Mouse (Mus musculus): ENCODE data around the gene St3gal6.

St3gal6 gene

DNA sequence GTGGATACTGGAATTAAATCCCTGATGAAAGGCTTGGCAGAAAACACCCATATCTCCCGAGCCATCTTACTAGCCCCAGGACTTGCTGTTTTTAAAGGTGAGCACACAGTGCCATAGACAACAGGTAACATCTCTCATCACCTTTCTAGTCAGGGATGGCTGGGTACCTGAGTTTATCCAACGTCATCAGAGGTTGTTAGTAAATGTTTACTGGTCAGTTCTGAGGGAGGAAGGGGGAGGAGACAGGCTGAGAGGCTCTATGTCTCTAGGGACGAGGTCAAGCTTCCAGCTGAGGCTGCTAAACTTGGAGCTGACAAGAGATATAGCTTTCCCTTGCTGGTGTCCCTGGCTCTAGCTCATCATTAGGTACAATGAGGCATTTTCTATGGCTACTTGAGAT lies 41.7 kb downstream of the St3gal6 start:
- in situ Hi-C loops (cut with MboI; ENCODE audit: unreplicated experiment in 2 of 2) = loop anchor here (25.0 kb wide), 2 partner anchors 980 to 1245 kb away; partner anchors contain the start of genes Riox2 (in 1 of the 2) and Tbc1d23 (in 1 of the 2)

DNA sequence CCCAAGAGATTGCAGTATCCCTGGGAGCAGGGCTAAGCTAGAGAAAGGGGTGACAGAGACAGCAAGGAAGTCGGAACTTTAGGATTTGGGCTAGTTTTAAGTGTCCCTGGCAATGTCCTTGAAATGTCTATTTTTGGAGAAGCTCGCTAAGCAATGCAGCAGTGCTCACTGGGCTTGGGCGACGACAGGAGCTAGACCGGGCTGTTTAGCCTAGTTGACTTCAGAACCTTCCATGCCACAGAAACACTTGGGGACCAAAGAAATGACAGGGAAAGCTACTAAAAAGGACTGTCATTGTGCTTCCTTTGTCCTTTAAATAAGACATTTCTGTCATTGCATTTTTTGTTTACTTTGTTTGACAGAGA lies 42.2 kb downstream of the St3gal6 start:
- in situ Hi-C loops (cut with MboI; ENCODE audit: unreplicated experiment in 2 of 2) = loop anchor here (25.0 kb wide), 2 partner anchors 980 to 1245 kb away; partner anchors contain the start of genes Riox2 (in 1 of the 2) and Tbc1d23 (in 1 of the 2)

DNA sequence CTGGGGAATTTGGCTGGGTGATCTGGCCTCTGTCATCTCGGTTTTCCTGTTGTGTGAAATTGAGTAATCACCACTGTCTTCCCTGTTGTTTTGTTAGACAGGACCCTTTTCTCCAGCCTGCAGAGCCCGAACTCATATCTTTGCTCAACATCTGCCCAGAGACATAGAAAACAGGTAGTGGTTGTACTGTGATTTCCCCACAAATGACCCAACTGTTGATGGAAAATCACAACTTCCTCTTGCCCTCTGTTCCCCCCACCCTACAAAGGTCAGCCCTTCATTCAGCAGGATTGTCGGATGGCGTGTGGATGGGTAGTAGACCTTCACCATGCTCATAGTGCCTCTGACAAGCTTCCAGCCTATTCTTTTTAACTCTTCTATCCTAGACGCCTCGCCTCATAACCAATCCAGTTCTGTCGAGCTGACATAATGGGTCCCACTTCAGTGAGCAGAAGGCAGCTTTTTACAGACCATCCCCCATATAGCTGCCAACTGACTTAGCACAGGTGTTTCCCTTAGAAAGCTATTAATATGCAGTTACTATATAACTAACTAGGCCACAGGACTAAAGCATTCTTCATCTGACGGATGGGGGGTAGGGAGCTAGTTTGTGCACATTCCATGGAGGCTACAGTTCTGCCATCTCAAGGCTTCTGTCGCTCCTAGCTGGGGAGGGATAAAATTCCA lies 42.7 kb downstream of the St3gal6 start:
- in situ Hi-C loops (cut with MboI; ENCODE audit: unreplicated experiment in 2 of 2) = loop anchor here (25.0 kb wide), 2 partner anchors 981 to 1244 kb away; partner anchors contain the start of genes Riox2 (in 1 of the 2) and Tbc1d23 (in 1 of the 2)

DNA sequence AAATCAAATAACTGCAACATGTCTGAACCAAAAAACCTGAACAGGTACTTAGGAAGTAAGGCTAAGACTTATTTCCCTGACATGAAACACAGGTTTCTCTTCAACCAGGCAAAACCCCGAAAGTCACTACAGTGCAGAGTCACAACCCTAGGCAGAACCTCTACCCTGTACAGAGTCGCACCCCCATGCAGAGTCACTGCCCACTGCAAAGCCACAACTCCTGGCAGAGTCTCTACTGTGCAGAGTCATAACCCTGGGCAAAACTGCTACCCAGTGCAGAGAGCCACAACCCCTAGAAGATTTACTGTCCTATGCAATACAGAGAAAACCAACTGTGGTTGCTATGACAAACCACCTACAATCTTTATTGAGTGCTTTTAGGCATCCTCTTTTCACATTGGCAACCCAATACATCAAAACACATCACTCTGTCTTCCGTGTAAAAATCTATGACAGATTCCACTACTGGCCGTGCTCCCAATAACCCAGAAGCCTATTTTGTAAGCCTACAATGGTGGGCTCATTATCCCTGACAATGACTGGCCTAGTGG lies 44.1 kb downstream of the St3gal6 start:
- in situ Hi-C loops (cut with MboI; ENCODE audit: unreplicated experiment in 2 of 2) = loop anchor here (10.0 to 25.0 kb wide), 3 partner anchors 982 to 1243 kb away; partner anchors contain the start of genes Riox2 (in 1 of the 2) and Tbc1d23 (in 1 of the 2)

DNA sequence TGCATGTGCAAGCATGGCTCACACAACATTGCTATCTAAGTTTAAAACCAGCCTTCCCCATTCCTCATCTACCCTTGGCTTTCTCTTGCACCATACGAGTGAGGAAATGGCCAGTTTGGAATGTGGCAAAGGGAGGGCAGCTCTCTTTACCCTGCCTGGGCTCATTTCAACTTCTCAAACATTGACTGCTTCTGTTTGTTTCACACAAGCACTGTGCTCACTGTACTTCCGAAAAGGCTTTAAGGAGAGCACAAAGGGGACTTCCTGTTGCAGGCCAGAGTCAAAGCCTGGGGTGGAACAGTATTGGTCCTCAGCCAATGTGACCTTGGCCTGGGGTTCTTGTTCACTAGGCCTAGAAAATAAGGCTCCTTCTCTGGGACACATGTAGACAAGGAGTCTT lies 47.7 kb downstream of the St3gal6 start:
- in situ Hi-C loops (cut with MboI; ENCODE audit: unreplicated experiment in 2 of 2) = loop anchor here (10.0 to 25.0 kb wide), 3 partner anchors 986 to 1239 kb away; partner anchors contain the start of genes Riox2 (in 1 of the 2) and Tbc1d23 (in 1 of the 2)

DNA sequence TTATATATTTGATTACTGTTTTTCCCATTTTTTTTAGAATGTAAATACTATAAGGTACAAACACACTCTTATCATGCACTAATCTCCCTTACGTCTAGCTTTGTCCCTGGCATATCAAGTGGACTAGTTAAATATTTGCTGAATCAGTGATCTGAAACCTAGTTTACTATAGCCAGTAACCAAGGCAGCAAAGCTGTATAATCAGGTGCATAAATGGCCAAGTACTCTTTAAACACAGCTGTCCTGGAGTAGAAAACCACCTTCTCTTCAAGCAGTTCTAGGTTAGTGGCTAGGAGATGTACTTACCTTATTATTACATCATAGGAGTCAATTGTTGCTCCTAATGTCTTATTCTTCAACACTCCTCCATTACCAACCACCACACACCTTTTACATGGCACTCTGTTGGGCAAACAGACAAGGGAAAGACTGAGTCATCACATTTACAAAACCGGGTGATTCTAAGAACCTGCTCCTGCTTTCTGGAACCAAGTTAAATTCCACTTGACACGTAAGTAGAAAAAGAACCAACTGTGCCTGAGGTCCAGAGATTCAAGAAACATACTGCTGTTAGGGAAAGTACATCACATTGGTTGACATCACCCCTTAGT lies 48.4 kb downstream of the St3gal6 start:
- in situ Hi-C loops (cut with MboI; ENCODE audit: unreplicated experiment in 2 of 2) = loop anchor here (10.0 to 25.0 kb wide), 3 partner anchors 987 to 1238 kb away; partner anchors contain the start of genes Riox2 (in 1 of the 2) and Tbc1d23 (in 1 of the 2)

DNA sequence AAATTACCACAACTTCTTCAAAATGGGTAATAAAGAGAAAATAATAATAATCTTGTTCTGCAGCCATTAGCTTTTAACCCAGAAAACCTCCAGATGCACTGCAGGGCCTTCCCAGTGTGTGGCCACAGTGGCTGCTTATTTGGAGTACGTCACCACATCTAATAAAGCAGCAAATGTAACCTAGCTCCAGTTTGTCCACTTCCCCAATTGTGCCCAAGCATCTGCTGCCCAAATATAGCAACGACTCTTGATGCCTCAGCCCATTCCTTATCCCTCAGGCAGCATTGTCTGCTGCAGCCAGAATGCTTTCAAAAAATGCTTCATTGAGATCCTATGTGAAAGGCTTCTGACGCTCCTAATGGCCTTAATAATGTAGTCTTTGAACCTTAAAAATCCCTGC lies 49.2 kb downstream of the St3gal6 start:
- in situ Hi-C loops (cut with MboI; ENCODE audit: unreplicated experiment in 2 of 2) = loop anchor here (5.0 to 25.0 kb wide), 5 partner anchors 37 to 1238 kb away; partner anchors contain the start of genes Crybg3 (in 2 of the 2), Riox2 (in 1 of the 2) and Tbc1d23 (in 1 of the 2)

DNA sequence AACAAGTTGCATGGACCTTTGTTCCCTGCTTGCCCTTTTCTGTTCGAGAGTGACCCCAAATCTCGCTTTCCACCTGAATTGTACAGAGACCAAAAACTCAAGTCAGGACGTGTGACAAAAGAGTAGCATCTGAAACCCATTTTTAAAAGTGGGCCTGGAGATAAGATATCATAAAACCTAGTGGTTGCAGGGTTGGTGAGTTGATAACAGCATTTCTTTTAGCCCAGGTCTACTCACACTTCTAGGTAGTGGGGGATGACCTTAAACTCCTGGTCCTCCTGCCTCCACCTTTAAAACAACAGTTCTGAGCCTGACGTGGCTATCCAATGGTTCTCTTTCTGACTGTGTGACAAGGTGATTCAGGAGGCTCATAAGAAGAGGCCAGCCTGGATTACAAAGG lies 53.2 kb downstream of the St3gal6 start:
- in situ Hi-C loops (cut with MboI; ENCODE audit: unreplicated experiment in 2 of 2) = loop anchor here (5.0 to 25.0 kb wide), 3 partner anchors 41 to 1141 kb away; partner anchors contain the start of gene Crybg3 (in 2 of the 2)

DNA sequence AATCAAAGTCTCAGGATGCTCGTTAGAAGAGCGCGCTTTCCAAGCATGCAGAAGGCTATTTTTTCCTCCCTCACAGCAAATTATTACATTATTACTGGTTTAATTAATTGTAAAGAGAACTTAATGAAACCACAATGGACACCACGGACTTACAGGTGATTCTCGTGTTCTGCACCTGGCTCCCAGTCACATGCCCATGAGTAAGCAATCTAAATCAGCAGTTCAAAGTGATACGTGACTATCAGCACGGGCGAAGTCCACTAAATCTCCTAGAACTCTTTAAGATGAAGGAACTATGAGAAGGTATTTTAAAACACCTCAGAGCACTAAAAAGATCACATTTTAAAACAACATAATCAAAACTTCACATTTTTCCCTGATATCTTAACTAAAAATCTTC lies 54.0 kb downstream of the St3gal6 start:
- in situ Hi-C loops (cut with MboI; ENCODE audit: unreplicated experiment in 2 of 2) = loop anchor here (5.0 to 25.0 kb wide), 3 partner anchors 42 to 1142 kb away; partner anchors contain the start of gene Crybg3 (in 2 of the 2)

DNA sequence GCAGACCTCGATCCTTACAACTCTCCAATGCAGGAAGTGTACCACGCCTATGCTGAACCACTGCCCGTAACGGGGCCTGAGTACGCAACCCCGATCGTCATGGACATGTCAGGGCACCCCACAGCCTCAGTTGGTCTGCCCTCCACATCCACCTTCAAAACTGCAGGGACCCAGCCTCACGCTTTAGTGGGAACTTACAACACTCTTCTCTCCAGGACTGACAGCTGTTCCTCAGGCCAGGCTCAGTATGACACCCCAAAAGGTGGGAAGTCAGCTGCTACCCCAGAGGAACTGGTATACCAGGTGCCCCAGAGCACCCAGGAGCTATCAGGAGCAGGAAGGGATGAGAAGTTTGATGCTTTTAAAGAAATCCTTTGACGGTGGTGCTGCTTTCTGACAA lies 58.6 kb downstream of the St3gal6 start:
- in situ Hi-C loops (cut with MboI; ENCODE audit: unreplicated experiment in 2 of 2) = loop anchor here (25.0 kb wide), 1 partner anchor 1147 kb away; the partner anchor contains the start of gene Crybg3 (in 2 of the 2)

DNA sequence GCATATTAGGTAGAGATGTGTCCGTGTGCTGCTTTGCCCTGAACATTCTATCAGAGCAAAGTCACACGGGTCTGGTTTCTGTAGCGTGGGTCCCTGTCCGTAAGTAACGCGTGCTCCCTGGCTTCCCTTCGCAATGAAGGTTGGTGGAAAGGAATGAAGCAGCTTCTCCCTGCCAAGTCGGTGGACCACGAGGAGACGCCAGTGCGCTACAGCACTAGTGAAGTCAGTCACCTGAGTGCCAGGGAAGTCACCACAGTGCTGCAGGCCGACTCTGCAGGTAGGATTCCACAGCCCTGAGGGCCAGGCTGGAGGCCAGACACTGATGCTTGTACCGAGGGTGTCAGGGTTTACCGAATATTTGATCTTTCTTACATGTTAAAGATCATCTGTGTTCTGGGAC lies 60.0 kb downstream of the St3gal6 start:
- in situ Hi-C loops (cut with MboI; ENCODE audit: unreplicated experiment in 2 of 2) = loop anchor here (5.0 to 25.0 kb wide), 3 partner anchors 48 to 1148 kb away; partner anchors contain the start of gene Crybg3 (in 2 of the 2)

DNA sequence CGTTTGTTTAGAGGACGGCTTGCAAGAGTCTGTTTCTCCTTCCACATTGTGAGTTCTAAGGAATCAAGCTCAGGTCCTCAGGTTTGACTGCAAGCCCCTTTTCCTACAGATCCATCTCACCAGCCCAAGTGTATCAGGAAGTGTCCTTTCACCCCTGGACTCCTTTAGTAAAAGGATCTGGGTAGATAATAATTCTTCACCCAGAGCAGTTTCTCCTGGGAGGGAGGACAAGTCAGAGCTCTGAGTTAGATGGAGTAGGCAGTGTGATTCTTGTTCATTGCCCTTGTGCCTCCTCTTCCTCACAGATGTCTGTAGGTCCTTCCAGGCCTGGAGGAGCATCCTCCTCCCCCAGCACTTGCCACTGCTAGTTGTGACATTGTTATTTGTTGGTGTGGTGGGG lies 61.5 kb downstream of the St3gal6 start:
- in situ Hi-C loops (cut with MboI; ENCODE audit: unreplicated experiment in 2 of 2) = loop anchor here (5.0 to 25.0 kb wide), 3 partner anchors 50 to 1150 kb away; partner anchors contain the start of gene Crybg3 (in 2 of the 2)

DNA sequence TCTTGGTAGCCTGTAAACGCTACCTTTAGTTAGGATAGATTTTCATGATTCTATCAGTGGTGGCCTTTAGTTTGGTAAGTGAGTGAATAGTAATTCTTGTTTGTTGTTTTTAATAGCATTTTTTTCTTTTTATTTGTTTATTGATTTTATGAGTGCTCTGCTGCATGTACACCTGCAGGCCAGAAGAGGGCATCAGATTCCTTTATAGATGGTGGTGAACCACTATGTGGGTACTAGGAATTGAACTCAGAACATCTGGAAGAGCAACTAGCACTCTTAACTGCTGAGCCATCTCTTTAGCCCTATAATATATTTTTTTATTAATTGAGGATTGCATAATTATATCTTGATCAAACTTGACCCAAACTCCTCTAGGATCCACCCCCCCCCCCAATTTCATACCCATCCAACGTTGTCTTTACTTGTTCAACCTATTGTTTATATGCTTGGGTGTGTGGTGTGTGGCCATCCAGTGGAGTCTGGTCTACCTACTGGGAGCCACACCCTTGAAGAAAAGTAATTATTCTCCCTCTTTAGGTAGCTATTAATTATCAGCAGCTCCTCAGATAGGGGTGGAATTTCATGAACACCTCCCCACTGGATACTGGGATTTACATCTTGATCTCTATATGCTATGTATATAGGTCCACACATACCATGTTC lies 62.1 kb downstream of the St3gal6 start:
- in situ Hi-C loops (cut with MboI; ENCODE audit: unreplicated experiment in 2 of 2) = loop anchor here (5.0 to 25.0 kb wide), 3 partner anchors 50 to 1150 kb away; partner anchors contain the start of gene Crybg3 (in 2 of the 2)

DNA sequence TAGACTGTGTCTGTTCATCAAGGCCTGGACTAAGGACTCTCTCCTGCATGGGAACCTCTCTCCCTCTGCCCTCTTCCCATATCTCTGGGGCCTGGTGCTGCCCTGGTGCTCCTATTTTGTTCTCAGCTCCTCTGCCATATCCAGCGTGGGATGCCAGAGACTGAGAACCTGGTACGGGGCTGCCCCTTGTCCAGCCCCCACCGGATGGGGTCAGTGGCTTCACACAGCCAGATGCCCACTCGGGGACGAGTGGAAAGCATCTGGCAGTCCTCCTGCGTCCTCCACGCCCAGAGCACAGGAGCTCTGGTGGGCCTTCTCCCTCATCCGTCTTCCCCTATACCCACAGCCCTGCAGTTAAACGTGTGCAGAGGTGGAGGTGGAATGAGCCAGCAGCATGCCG lies 63.7 kb downstream of the St3gal6 start:
- in situ Hi-C loops (cut with MboI; ENCODE audit: unreplicated experiment in 2 of 2) = loop anchor here (5.0 to 25.0 kb wide), 3 partner anchors 52 to 1152 kb away; partner anchors contain the start of gene Crybg3 (in 2 of the 2)

DNA sequence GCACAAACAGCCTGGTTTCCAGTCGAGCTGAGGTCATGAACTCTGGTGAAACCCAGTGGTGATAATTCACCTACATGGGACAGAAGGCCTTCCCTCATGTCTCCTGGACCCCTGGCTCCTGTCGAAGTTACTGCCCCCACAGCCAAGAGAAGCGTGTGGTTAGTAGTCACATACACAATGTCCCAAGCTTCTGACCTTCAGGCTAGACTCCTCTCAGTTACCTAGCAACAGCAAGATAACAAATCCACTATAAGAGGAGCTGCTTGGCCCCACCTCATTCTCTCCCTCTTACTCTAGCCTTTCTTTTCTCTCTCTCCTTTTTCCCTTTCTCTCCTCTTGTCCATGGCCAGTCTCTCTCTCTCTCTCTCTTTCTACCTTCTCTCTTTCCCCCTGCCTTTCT lies 64.1 kb downstream of the St3gal6 start:
- in situ Hi-C loops (cut with MboI; ENCODE audit: unreplicated experiment in 2 of 2) = loop anchor here (5.0 to 25.0 kb wide), 6 partner anchors 52 to 1152 kb away; partner anchors contain the start of gene Crybg3 (in 2 of the 2)

DNA sequence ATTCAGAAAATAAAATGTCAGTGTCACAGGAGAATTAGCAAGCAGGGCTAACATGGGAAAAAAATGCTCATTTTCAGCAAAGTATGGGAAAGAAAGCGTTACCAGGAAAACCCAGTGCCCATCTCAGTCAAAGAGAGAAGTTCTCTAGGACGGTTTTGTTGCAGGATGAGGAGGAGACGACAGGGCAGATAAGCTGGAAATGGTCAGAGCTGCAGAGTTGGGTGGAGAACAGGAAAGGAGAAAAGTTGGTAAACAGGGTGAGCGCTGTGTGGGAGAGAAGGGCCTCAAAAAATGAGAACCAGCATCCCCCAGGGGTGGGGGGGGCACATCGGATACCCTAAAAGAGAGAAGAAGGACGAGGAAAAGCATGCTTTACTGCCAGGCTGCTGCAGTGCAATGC lies 67.1 kb downstream of the St3gal6 start:
- in situ Hi-C loops (cut with MboI; ENCODE audit: unreplicated experiment in 2 of 2) = loop anchor here (5.0 to 25.0 kb wide), 4 partner anchors 162 to 1155 kb away; partner anchors contain the start of gene Crybg3 (in 2 of the 2)

DNA sequence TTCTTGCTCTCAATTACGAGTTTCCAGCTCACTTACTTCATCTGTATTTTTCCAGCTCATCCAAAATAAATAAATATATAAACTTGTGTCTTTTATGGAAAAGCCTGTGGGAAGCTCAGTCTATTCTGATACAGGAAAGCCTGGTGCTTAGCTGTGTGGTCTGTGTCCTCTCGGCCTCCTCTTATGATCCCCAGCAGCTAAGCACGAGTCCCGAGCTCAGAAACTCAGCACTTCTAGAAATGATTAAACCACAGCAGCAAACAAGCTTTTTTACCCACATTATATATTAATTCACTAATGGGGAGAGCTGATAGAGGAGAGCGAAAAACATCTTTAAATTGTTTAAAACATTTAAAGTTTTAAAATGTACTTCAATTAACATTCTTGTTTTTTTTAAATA lies 67.6 kb downstream of the St3gal6 start:
- in situ Hi-C loops (cut with MboI; ENCODE audit: unreplicated experiment in 2 of 2) = loop anchor here (5.0 to 25.0 kb wide), 4 partner anchors 162 to 1156 kb away; partner anchors contain the start of gene Crybg3 (in 2 of the 2)

DNA sequence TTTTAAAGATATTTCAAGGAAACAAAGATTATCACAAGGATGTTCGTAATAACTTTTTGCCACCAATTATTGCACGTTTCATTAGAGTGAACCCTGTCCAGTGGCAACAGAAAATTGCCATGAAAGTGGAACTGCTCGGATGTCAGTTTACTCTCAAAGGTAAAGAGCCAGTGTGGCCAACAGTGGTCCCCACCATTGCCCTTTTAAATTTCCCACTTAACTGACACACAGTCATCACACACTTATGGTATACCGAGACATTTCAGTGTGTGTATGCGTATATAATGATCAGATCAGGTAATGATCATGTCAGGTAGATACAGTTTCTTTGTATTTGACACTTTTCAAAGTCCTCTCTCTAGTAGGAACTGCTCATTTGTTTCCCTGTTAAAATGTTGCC lies 68.9 kb downstream of the St3gal6 start:
- in situ Hi-C loops (cut with MboI; ENCODE audit: unreplicated experiment in 2 of 2) = loop anchor here (5.0 to 25.0 kb wide), 4 partner anchors 160 to 1157 kb away; partner anchors contain the start of gene Crybg3 (in 2 of the 2)

DNA sequence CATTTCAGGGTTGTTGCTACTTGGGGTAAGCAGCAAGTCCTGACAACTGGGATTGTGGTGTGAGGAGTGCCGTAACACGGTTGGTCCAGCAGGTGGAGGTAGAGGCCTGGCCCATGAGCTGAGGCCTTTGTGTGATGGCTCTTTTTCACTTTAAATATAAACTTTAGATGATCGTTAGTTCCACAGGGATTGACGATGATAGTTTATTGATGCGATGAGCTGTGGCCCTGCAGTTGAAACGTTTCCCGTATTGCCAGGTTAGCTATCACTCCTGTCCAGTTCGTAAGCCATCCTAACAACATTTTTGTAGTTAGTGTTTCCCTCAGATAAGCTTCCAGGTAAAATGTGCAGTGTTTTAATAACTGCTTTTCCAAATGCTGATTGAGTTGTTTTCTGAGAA lies 69.4 kb downstream of the St3gal6 start:
- in situ Hi-C loops (cut with MboI; ENCODE audit: unreplicated experiment in 2 of 2) = loop anchor here (5.0 to 25.0 kb wide), 7 partner anchors 160 to 1158 kb away; partner anchors contain the start of gene Crybg3 (in 2 of the 2)
